In genomic region chr5:5379501-5379869, GRCm38 (mm10) we compare ENCODE assay signal across 8 mouse cellular contexts. TPM values are rescaled to one million over a fixed set of nuclear protein-coding genes. Genes with fewer than 3 reads are reported as not detected.
DNase-seq lines count a peak whose midpoint lies in the region; ATAC-seq and TF ChIP-seq lines count a peak whose summit lies in the region.

No protein-coding gene starts in this region.

- TF ChIP-seq CTCF in kidney, postnatal 0 days (IDR thresholded peaks at IDR 0.05; ENCODE audit: low read depth) = no peak
- no peak for TF ChIP-seq CTCF in cortical plate, adult 2 months (IDR thresholded peaks at IDR 0.05; ENCODE audit: extremely low read depth, insufficient read depth, low read length)

- H3K36me3 ChIP-seq in kidney, postnatal 0 days (ENCODE audit: insufficient read depth, low read length) = no peaks in the 10 kb centered on the region
- no peaks in the 10 kb centered on the region for H3K36me3 ChIP-seq in hindbrain, embryonic 13.5 days
- H3K36me3 ChIP-seq in midbrain, embryonic 12.5 days = no peaks in the 10 kb centered on the region

- intact Hi-C loops in left cerebral cortex, postnatal 10 days (cut with DNase I) = no loop called here

- under 1% methylated on average over 14 of the region's 14 CpGs for WGBS in kidney, postnatal 0 days
- WGBS in hindbrain, embryonic 13.5 days = under 1% methylated on average over 14 of the region's 14 CpGs
- WGBS in midbrain, embryonic 12.5 days = 1% methylated on average over 14 of the region's 14 CpGs

- no peak for TF ChIP-seq POLR2A in cortical plate, adult 2 months (IDR thresholded peaks at IDR 0.05; ENCODE audit: extremely low read depth, insufficient read depth, low read length)

- H3K9ac ChIP-seq in kidney, postnatal 0 days (ENCODE audit: low read depth, low read length) = peak overlapping the region; percentile 91
- H3K9ac ChIP-seq in hindbrain, embryonic 13.5 days = peak overlapping the region; percentile 92
- peak overlapping the region; percentile 91 for H3K9ac ChIP-seq in midbrain, embryonic 12.5 days (replicated peaks)

- no peak for ATAC-seq in kidney, postnatal 0 days (replicated peaks; ENCODE audit: low FRiP score, low read depth)
- ATAC-seq in hindbrain, embryonic 13.5 days (ENCODE audit: low FRiP score) = no peak
- ATAC-seq in midbrain, embryonic 12.5 days (ENCODE audit: low FRiP score, low read depth) = no peak

- no peaks in the 10 kb centered on the region for H3K9me3 ChIP-seq in kidney, postnatal 0 days (replicated peaks; ENCODE audit: low read length)
- H3K9me3 ChIP-seq in hindbrain, embryonic 13.5 days = no peaks in the 10 kb centered on the region
- no peaks in the 10 kb centered on the region for H3K9me3 ChIP-seq in midbrain, embryonic 12.5 days

- DNase-seq in kidney, postnatal 0 days (ENCODE audit: low spot score) = peak; percentile 51
- DNase-seq in kidney, postnatal 25 days = no peak
- no peak for DNase-seq in adrenal gland, postnatal 36 days
- no peak for DNase-seq in left cerebral cortex, postnatal 10 days (ENCODE audit: extremely low spot score in 1 of 2, low spot score in 2 of 2)
- no peak for DNase-seq in urinary bladder, postnatal 4 days (ENCODE audit: low spot score in 2 of 2)

- no peaks in the 10 kb centered on the region for H3K4me1 ChIP-seq in kidney, postnatal 0 days (replicated peaks; ENCODE audit: insufficient read depth, low read length)
- H3K4me1 ChIP-seq in cortical plate, adult 2 months (ENCODE audit: control insufficient read depth, insufficient read depth, low read length) = no peaks in the 10 kb centered on the region
- H3K4me1 ChIP-seq in hindbrain, embryonic 13.5 days (replicated peaks) = peaks cover 29% of the 10 kb centered on the region
- peaks cover 17% of the 10 kb centered on the region for H3K4me1 ChIP-seq in midbrain, embryonic 12.5 days

- 0 out of 2 replicates have a peak overlapping the region, but pooled peaks have one; percentile 80 for H3K27ac ChIP-seq in kidney, postnatal 0 days
- H3K27ac ChIP-seq in cortical plate, adult 2 months (ENCODE audit: insufficient read depth, low read length) = no peak overlapping the region
- peak overlapping the region; percentile 96 for H3K27ac ChIP-seq in hindbrain, embryonic 13.5 days
- H3K27ac ChIP-seq in midbrain, embryonic 12.5 days (replicated peaks) = peak overlapping the region; percentile 93

- no peaks in the 10 kb centered on the region for H3K27me3 ChIP-seq in kidney, postnatal 0 days (ENCODE audit: insufficient read depth, low read length)
- no peaks in the 10 kb centered on the region for H3K27me3 ChIP-seq in hindbrain, embryonic 13.5 days
- no peaks in the 10 kb centered on the region for H3K27me3 ChIP-seq in midbrain, embryonic 12.5 days

- peak overlapping the region; percentile 87 for H3K4me2 ChIP-seq in kidney, postnatal 0 days (ENCODE audit: low read length)
- H3K4me2 ChIP-seq in hindbrain, embryonic 13.5 days = peak overlapping the region; percentile 80
- peak overlapping the region; percentile 61 for H3K4me2 ChIP-seq in midbrain, embryonic 12.5 days (replicated peaks)

- peak overlapping the region; percentile 88 for H3K4me3 ChIP-seq in kidney, postnatal 0 days (replicated peaks; ENCODE audit: low read depth, low read length)
- H3K4me3 ChIP-seq in cortical plate, adult 2 months (ENCODE audit: insufficient read depth, low read length) = peak overlapping the region; percentile 74
- peak overlapping the region; percentile 69 for H3K4me3 ChIP-seq in hindbrain, embryonic 13.5 days
- peak overlapping the region; percentile 73 for H3K4me3 ChIP-seq in midbrain, embryonic 12.5 days

RNA-seq across cellular contexts. Expression of gene Cdk14, which starts 40.6 kb away (rescaled TPM):
- 8.8 and 9.2 TPM in 2 replicates for polyA plus RNA-seq in kidney, postnatal 0 days (2015; fragmentation: Nextera tagmentation; extraction: Ambion mirVana)
- 82.5 and 89.5 TPM in 2 replicates for polyA plus RNA-seq in cortical plate, adult 2 months (2012; rRNA removed)
- polyA plus RNA-seq in hindbrain, embryonic 13.5 days (2015; fragmentation: Nextera tagmentation; extraction: Ambion mirVana) = 35.8 and 36.1 TPM in 2 replicates
- 33.5 and 38.1 TPM in 2 replicates for polyA plus RNA-seq in midbrain, embryonic 12.5 days (2016; fragmentation: Nextera tagmentation; extraction: Ambion mirVana)
- 10 to 100 TPM; 10.0 to 10.6 TPM for total RNA-seq in adrenal gland, postnatal 36 days (2021)
- 100 to 1,000 TPM; 138 TPM for total RNA-seq in left cerebral cortex, postnatal 10 days (2021)
